Mouse (Mus musculus): ENCODE measurements around the gene Rab40b. TPM values are rescaled to one million over a fixed set of nuclear protein-coding genes. Genes with fewer than 3 reads are reported as not detected.
"Not testable (repeated sequence)": the region's sequence is repeated elsewhere in the genome, so short reads cannot be mapped to it uniquely, and the experiment has no call there.

Rab40b gene
- total and polyA plus RNA-seq, 3 experiments, result 0.39 TPM; not detected in 2

GRCm38 (mm10) chr11:121326681-121327080 lies 61.4 kb downstream of the Rab40b start:
- DNase-seq (ENCODE audit: low read depth, low spot score), result no peak
- H3K9ac ChIP-seq (ENCODE audit: control insufficient read depth, low read depth, low read length, poor library complexity, severe bottlenecking), result no peak overlapping the region
- H3K27me3 ChIP-seq (ENCODE audit: control insufficient read depth in 1 of 2, insufficient read depth in 2 of 2, low read length in 2 of 2), result no peaks in the 10 kb centered on the region
- no peak for TF ChIP-seq HCFC1 (IDR thresholded peaks at IDR 0.05; ENCODE audit: low read depth, low read length)
- no peak for TF ChIP-seq MAZ (IDR thresholded peaks at IDR 0.05; ENCODE audit: low read depth, low read length)
- no peak for TF ChIP-seq POLR2A (IDR thresholded peaks at IDR 0.05; ENCODE audit: control insufficient read depth in 1 of 2, insufficient read depth in 1 of 2, low read depth in 1 of 2, low read length in 2 of 2, poor library complexity in 1 of 2)
- no peak for TF ChIP-seq GATA1 (IDR thresholded peaks at IDR 0.05; ENCODE audit: low read depth, low read length)
- no peak for TF ChIP-seq USF1 (IDR thresholded peaks at IDR 0.05; ENCODE audit: low read depth, low read length)
- no peak for TF ChIP-seq EP300 (IDR thresholded peaks at IDR 0.05; ENCODE audit: low read depth in 1 of 2, low read length in 2 of 2)
- TF ChIP-seq CTCF (IDR thresholded peaks at IDR 0.05 in 2 of 3, conservative IDR thresholded peaks at IDR 0.05 in 1 of 3; ENCODE audit: control insufficient read depth in 1 of 3, insufficient read depth in 1 of 3, low read depth in 2 of 3, low read length in 3 of 3, poor library complexity in 1 of 3, severe bottlenecking in 1 of 3), result no peak
- no peak for TF ChIP-seq SIN3A (IDR thresholded peaks at IDR 0.05; ENCODE audit: low read length)
- no peak for TF ChIP-seq CHD2 (IDR thresholded peaks at IDR 0.05; ENCODE audit: low read length)
- TF ChIP-seq MAFK (IDR thresholded peaks at IDR 0.05; ENCODE audit: borderline replicate concordance, low read depth, low read length), result no peak
- TF ChIP-seq USF2 (IDR thresholded peaks at IDR 0.05; ENCODE audit: borderline replicate concordance in 1 of 2, insufficient read depth in 1 of 2, low read depth in 1 of 2, low read length in 2 of 2), result no peak
- TF ChIP-seq NRF1 (IDR thresholded peaks at IDR 0.05; ENCODE audit: insufficient read depth, low read depth, low read length, poor library complexity, severe bottlenecking), result no peak
- no peak for TF ChIP-seq SMC3 (IDR thresholded peaks at IDR 0.05; ENCODE audit: low read depth, low read length)
- no peak overlapping the region for H3K4me3 ChIP-seq (ENCODE audit: control insufficient read depth in 1 of 2, insufficient read depth in 1 of 2, low read depth in 2 of 2, low read length in 2 of 2)
- no peaks in the 10 kb centered on the region for H3K9me3 ChIP-seq (replicated peaks; ENCODE audit: insufficient read depth, low read length)
- H3K4me1 ChIP-seq (ENCODE audit: control insufficient read depth in 1 of 2, insufficient read depth in 2 of 2, low read length in 2 of 2), result no peaks in the 10 kb centered on the region
- H3K79me2 ChIP-seq (ENCODE audit: control insufficient read depth, insufficient read depth, low read length, poor library complexity), result no peaks in the 10 kb centered on the region
- H3K36me3 ChIP-seq (ENCODE audit: control insufficient read depth in 1 of 2, insufficient read depth in 2 of 2, low read length in 2 of 2), result peaks cover 0 to 24% of the 10 kb centered on the region in 2 experiments; a peak in 2 of 4 replicates
- no peak overlapping the region for H3K27ac ChIP-seq (ENCODE audit: control insufficient read depth, low read depth, low read length)

DNA sequence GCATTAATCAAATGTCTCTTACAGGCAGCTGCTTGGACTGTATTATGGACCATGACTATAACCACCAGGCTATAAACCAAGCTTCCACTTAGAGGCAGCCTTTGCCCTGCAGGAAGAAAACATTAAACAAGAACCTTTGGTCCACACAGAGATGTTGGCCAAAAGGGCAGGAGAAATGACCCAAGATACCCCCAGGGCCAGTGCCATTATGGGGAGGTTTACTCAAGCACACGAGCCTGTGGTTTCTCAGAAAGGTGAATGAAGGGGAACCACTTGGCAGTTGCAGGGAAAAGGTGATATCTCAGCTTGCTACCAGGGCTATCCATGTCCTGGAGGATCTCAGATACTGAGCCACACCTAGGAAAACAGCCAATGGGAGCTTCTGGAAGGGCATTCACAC lies 62.0 kb downstream of the Rab40b start:
- Histone ChIP-seq H3K4me1 (ENCODE audit: control insufficient read depth in 1 of 2, insufficient read depth in 2 of 2, low read length in 2 of 2) (no peaks in the 10 kb centered on the region), H3K9me3 (replicated peaks; ENCODE audit: insufficient read depth, low read length) (no peaks in the 10 kb centered on the region), H3K36me3 (ENCODE audit: control insufficient read depth in 1 of 2, insufficient read depth in 2 of 2, low read length in 2 of 2) (peaks cover 0 to 20% of the 10 kb centered on the region in 2 experiments; a peak in 2 of 4 replicates), H3K4me3 (ENCODE audit: control insufficient read depth in 1 of 2, insufficient read depth in 1 of 2, low read depth in 2 of 2, low read length in 2 of 2) (no peak overlapping the region), H3K27me3 (ENCODE audit: control insufficient read depth in 1 of 2, insufficient read depth in 2 of 2, low read length in 2 of 2) (no peaks in the 10 kb centered on the region), H3K79me2 (ENCODE audit: control insufficient read depth, insufficient read depth, low read length, poor library complexity) (no peaks in the 10 kb centered on the region), H3K27ac (ENCODE audit: control insufficient read depth, low read depth, low read length) (no peak overlapping the region), H3K9ac (ENCODE audit: control insufficient read depth, low read depth, low read length, poor library complexity, severe bottlenecking) (no peak overlapping the region)
- no peak for TF ChIP-seq MXI1 (IDR thresholded peaks at IDR 0.05; ENCODE audit: low read depth, low read length)
- no peak for TF ChIP-seq ZMIZ1 (IDR thresholded peaks at IDR 0.05; ENCODE audit: low read depth, low read length)
- no peak for TF ChIP-seq SIN3A (IDR thresholded peaks at IDR 0.05; ENCODE audit: low read length)
- no peak for TF ChIP-seq USF2 (IDR thresholded peaks at IDR 0.05; ENCODE audit: borderline replicate concordance in 1 of 2, insufficient read depth in 1 of 2, low read depth in 1 of 2, low read length in 2 of 2)
- no peak; the same call in 1 of the 2 replicates for TF ChIP-seq POLR2AphosphoS2 (IDR thresholded peaks at IDR 0.05; ENCODE audit: low read length)
- TF ChIP-seq SMC3 (IDR thresholded peaks at IDR 0.05; ENCODE audit: low read depth, low read length), result no peak
- TF ChIP-seq MEF2A (IDR thresholded peaks at IDR 0.05; ENCODE audit: extremely low read depth, insufficient replicate concordance, low read depth, low read length, poor library complexity, severe bottlenecking), result no peak
- no peak for TF ChIP-seq GABPA (IDR thresholded peaks at IDR 0.05; ENCODE audit: low read depth, low read length)
- TF ChIP-seq ETS1 (IDR thresholded peaks at IDR 0.05; ENCODE audit: low read depth, low read length), result no peak
- no peak for TF ChIP-seq EP300 (IDR thresholded peaks at IDR 0.05; ENCODE audit: low read depth in 1 of 2, low read length in 2 of 2)
- DNase-seq (ENCODE audit: low read depth, low spot score), result no peak

DNA sequence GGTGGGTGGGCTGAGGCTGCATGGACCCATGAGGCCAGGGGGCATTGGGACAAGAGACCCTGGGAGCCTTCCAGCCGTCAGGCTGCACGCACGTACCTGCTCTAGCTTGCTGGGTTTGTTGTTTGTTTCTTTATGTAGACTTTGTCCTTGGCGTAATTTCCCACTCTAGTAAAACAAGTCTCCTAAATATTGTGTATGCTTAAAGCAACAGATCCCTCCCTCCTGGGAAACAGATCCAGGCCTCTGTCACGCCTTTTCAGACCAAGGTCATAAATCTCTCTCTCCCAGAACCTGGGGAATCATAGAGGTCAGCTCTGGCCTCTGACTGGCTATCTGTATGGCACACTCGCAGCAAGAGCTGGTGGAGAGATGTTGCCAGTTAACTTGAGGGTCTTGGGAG lies 80.3 kb downstream of the Rab40b start:
- not testable (repeated sequence) for H3K27ac ChIP-seq (ENCODE audit: control insufficient read depth, low read depth, low read length); H3K9me3 ChIP-seq (replicated peaks; ENCODE audit: insufficient read depth, low read length); H3K4me1 ChIP-seq (ENCODE audit: control insufficient read depth in 1 of 2, insufficient read depth in 2 of 2, low read length in 2 of 2); H3K27me3 ChIP-seq (ENCODE audit: control insufficient read depth in 1 of 2, insufficient read depth in 2 of 2, low read length in 2 of 2); DNase-seq (ENCODE audit: low read depth, low spot score); H3K9ac ChIP-seq (ENCODE audit: control insufficient read depth, low read depth, low read length, poor library complexity, severe bottlenecking); H3K4me3 ChIP-seq (ENCODE audit: control insufficient read depth in 1 of 2, insufficient read depth in 1 of 2, low read depth in 2 of 2, low read length in 2 of 2); H3K79me2 ChIP-seq (ENCODE audit: control insufficient read depth, insufficient read depth, low read length, poor library complexity)
- peaks cover 0 to 31% of the 10 kb centered on the region in 2 experiments; a peak in 2 of 4 replicates for H3K36me3 ChIP-seq (ENCODE audit: control insufficient read depth in 1 of 2, insufficient read depth in 2 of 2, low read length in 2 of 2)
